Mouse (Mus musculus): ENCODE measurements around the gene Ctso. TPM values are rescaled to one million over a fixed set of nuclear protein-coding genes. Genes with fewer than 3 reads are reported as not detected.

The Ctso gene
- polyA plus RNA-seq, 1 experiment from 2014 or later: 5.0 TPM

Other genes starting within 250 kb of the Ctso start
- 0.89 TPM in 1 of 2 replicates, not detected in the other for gene Tdo2, start 43.6 kb downstream of the Ctso start, polyA plus RNA-seq (2016; fragmentation: Nextera tagmentation; extraction: Ambion mirVana)
- gene Asic5, start 49.7 kb downstream of the Ctso start, polyA plus RNA-seq (2016; fragmentation: Nextera tagmentation; extraction: Ambion mirVana): not detected in 2 replicates
- 1.3 and 1.9 TPM in 2 replicates for gene Gucy1b1, start 142.1 kb downstream of the Ctso start, polyA plus RNA-seq (2016; fragmentation: Nextera tagmentation; extraction: Ambion mirVana)
- 0.60 and 1.2 TPM in 2 replicates for gene Gucy1a1, start 213.2 kb downstream of the Ctso start, polyA plus RNA-seq (2016; fragmentation: Nextera tagmentation; extraction: Ambion mirVana)